Mouse (Mus musculus) cerebellum, adult 11 months (tissue): ENCODE results near the gene Iqgap1.
A peak's percentile ranks its signal among the peaks of the same experiment; 100 is the strongest.
"Not testable (repeated sequence)": the region's sequence is repeated elsewhere in the genome, so short reads cannot be mapped to it uniquely, and the experiment has no call there.

Experiments used
- DNase-seq: peaks from one replicate; pipeline ENCODE4 v3.0.0; 2022

Iqgap1 gene

GRCm38 (mm10) chr7:80842132-80842531 lies 16.4 kb upstream of the Iqgap1 start:
- no peak for DNase-seq

- DNase-seq, result no peak
Observed at GRCm38 (mm10) chr7:80840937-80841336, 15.2 kb upstream of the Iqgap1 start.

- DNase-seq, result no peak
Observed at GRCm38 (mm10) chr7:80840241-80840640, 14.5 kb upstream of the Iqgap1 start.

- DNase-seq, result no peak
Observed at GRCm38 (mm10) chr7:80839755-80840154, 14.0 kb upstream of the Iqgap1 start.

GRCm38 (mm10) chr7:80838247-80838646 lies 12.5 kb upstream of the Iqgap1 start:
- DNase-seq, result no peak

GRCm38 (mm10) chr7:80837736-80838135 lies 12.0 kb upstream of the Iqgap1 start:
- no peak for DNase-seq

- no peak for DNase-seq
Observed at GRCm38 (mm10) chr7:80835984-80836652, 10.3 kb upstream of the Iqgap1 start.

- DNase-seq, result no peak
Observed at GRCm38 (mm10) chr7:80833651-80834532, 8.1 kb upstream of the Iqgap1 start.

GRCm38 (mm10) chr7:80832996-80833650 lies 7.3 kb upstream of the Iqgap1 start:
- not testable (repeated sequence) for DNase-seq

GRCm38 (mm10) chr7:80832191-80832590 lies 6.4 kb upstream of the Iqgap1 start:
- DNase-seq, result no peak

- DNase-seq, result no peak
Observed at GRCm38 (mm10) chr7:80830193-80830803, 4.5 kb upstream of the Iqgap1 start.

- DNase-seq, result no peak
Observed at GRCm38 (mm10) chr7:80828146-80828860, 2.5 kb upstream of the Iqgap1 start.

- no peak for DNase-seq
Observed at GRCm38 (mm10) chr7:80823875-80824682, 1.7 kb downstream of the Iqgap1 start.

- no peak for DNase-seq
Observed at GRCm38 (mm10) chr7:80823267-80823666, 2.5 kb downstream of the Iqgap1 start.

- DNase-seq, result no peak
Observed at GRCm38 (mm10) chr7:80820838-80821237, 4.9 kb downstream of the Iqgap1 start.

- no peak for DNase-seq
Observed at GRCm38 (mm10) chr7:80816641-80817040, 9.1 kb downstream of the Iqgap1 start.

GRCm38 (mm10) chr7:80813397-80813796 lies 12.4 kb downstream of the Iqgap1 start:
- no peak for DNase-seq

GRCm38 (mm10) chr7:80806331-80806730 lies 19.4 kb downstream of the Iqgap1 start:
- DNase-seq, result no peak

- DNase-seq, result peak; percentile 92
Observed at GRCm38 (mm10) chr7:80803173-80803872, 22.5 kb downstream of the Iqgap1 start.

- no peak for DNase-seq
Observed at GRCm38 (mm10) chr7:80802412-80803160, 23.2 kb downstream of the Iqgap1 start.
